In genomic region chr12:85110698-85111592, GRCm38 (mm10) we compare ENCODE assay signal across 8 mouse cellular contexts. TPM values are rescaled to one million over a fixed set of nuclear protein-coding genes. Genes with fewer than 3 reads are reported as not detected.
DNase-seq lines count a peak whose midpoint lies in the region; ATAC-seq and TF ChIP-seq lines count a peak whose summit lies in the region.

Gene Prox2 (minus strand): TSS chr12:85110759.
Gene Dlst (plus strand): TSS chr12:85110833.

- H3K27me3 ChIP-seq in intestine, postnatal 0 days (replicated peaks; ENCODE audit: control insufficient read depth, insufficient read depth, low read length), result no peaks in the 10 kb centered on the region
- H3K27me3 ChIP-seq in midbrain, embryonic 10.5 days (ENCODE audit: low read depth, poor library complexity, severe bottlenecking), result no peaks in the 10 kb centered on the region

- H3K4me1 ChIP-seq in intestine, postnatal 0 days (replicated peaks; ENCODE audit: control insufficient read depth, insufficient read depth, low read length), result peaks cover 10% of the 10 kb centered on the region
- peaks cover 48% of the 10 kb centered on the region for H3K4me1 ChIP-seq in midbrain, embryonic 10.5 days

- peak within 1 kb of the TSS; percentile 94 for H3K27ac ChIP-seq in intestine, postnatal 0 days (ENCODE audit: low read depth, low read length)
- H3K27ac ChIP-seq in midbrain, embryonic 10.5 days (replicated peaks), result peak within 1 kb of the TSS; percentile 94

- no peaks in the 10 kb centered on the region for H3K9me3 ChIP-seq in intestine, postnatal 0 days (ENCODE audit: control insufficient read depth)
- no peaks in the 10 kb centered on the region for H3K9me3 ChIP-seq in midbrain, embryonic 10.5 days (replicated peaks)

- H3K4me3 ChIP-seq in intestine, postnatal 0 days (ENCODE audit: low read depth, low read length), result peak within 1 kb of the TSS; percentile 100
- H3K4me3 ChIP-seq in midbrain, embryonic 10.5 days, result peak within 1 kb of the TSS; percentile 100

- WGBS in intestine, postnatal 0 days, result under 1% methylated on average over 83 of the region's 83 CpGs
- WGBS in midbrain, embryonic 10.5 days, result under 1% methylated on average over 83 of the region's 83 CpGs

- H3K4me2 ChIP-seq in intestine, postnatal 0 days (replicated peaks; ENCODE audit: low read depth), result peak within 1 kb of the TSS; percentile 87

- H3K9ac ChIP-seq in intestine, postnatal 0 days (ENCODE audit: low read depth, low read length), result peak within 1 kb of the TSS; percentile 94

- no peak for TF ChIP-seq CTCF in intestine, postnatal 0 days (IDR thresholded peaks at IDR 0.05; ENCODE audit: low read depth)

- peak; percentile 83 for ATAC-seq in intestine, postnatal 0 days

- intact Hi-C loops in left cerebral cortex, postnatal 36 days (cut with DNase I), result no loop called here

- H3K36me3 ChIP-seq in intestine, postnatal 0 days (ENCODE audit: control insufficient read depth, insufficient read depth), result peaks cover 10% of the 10 kb centered on the region; the same call in 1 of the 2 replicates
- H3K36me3 ChIP-seq in midbrain, embryonic 10.5 days, result peaks cover 24% of the 10 kb centered on the region

- peak; percentile 94 for DNase-seq in adrenal gland, postnatal 10 days
- peak; percentile 90 for DNase-seq in embryo, embryonic 9.5 days (ENCODE audit: extremely low spot score)
- DNase-seq in gastrocnemius, postnatal 4 days (ENCODE audit: low spot score in 2 of 2), result peak; percentile 86 to 90
- DNase-seq in left cerebral cortex, postnatal 36 days (ENCODE audit: low spot score in 2 of 2), result peak; percentile 88 to 91
- DNase-seq in midbrain, embryonic 10.5 days (ENCODE audit: low spot score), result peak; percentile 92
- peak; percentile 80 to 83 for DNase-seq in right cerebral cortex, postnatal 36 days (ENCODE audit: low spot score in 2 of 2)
- DNase-seq in urinary bladder, postnatal 4 days (ENCODE audit: low spot score in 2 of 2), result peak; percentile 85 to 88

RNA-seq across cellular contexts. Expression of gene Prox2, which starts in this region (rescaled TPM):
- 1 to 10 TPM; 6.2 to 7.5 TPM for total RNA-seq in adrenal gland, postnatal 10 days (2021)
- 1 to 10 TPM; 3.2 to 4.7 TPM for total RNA-seq in gastrocnemius, postnatal 4 days (2021)
- polyA plus RNA-seq in intestine, postnatal 0 days (2015; fragmentation: Nextera tagmentation; extraction: Ambion mirVana), result 0.99 and 1.6 TPM in 2 replicates
- total RNA-seq in left cerebral cortex, postnatal 36 days (2021), result 1 to 10 TPM; 1.8 to 2.8 TPM
- 2.3 and 3.5 TPM in 2 replicates for polyA plus RNA-seq in midbrain, embryonic 10.5 days (2016; fragmentation: Nextera tagmentation; extraction: Ambion mirVana)

RNA-seq across cellular contexts. Expression of gene Dlst, which starts in this region (rescaled TPM):
- total RNA-seq in adrenal gland, postnatal 10 days (2021), result 100 to 1,000 TPM; 710 to 782 TPM
- total RNA-seq in gastrocnemius, postnatal 4 days (2021), result 100 to 1,000 TPM; 248 to 258 TPM
- polyA plus RNA-seq in intestine, postnatal 0 days (2015; fragmentation: Nextera tagmentation; extraction: Ambion mirVana), result 119 and 125 TPM in 2 replicates
- 100 to 1,000 TPM; 144 to 163 TPM for total RNA-seq in left cerebral cortex, postnatal 36 days (2021)
- polyA plus RNA-seq in midbrain, embryonic 10.5 days (2016; fragmentation: Nextera tagmentation; extraction: Ambion mirVana), result 110 and 111 TPM in 2 replicates

Comparison
In these comparisons a context has a peak if more than half of its experiments do, and no peak if none do; other contexts are left out.
1. Peak in every context shown above with its lines: DNase-seq, ATAC-seq, H3K4me3 ChIP-seq and H3K27ac ChIP-seq.